Mouse (Mus musculus) MN1 (cell line): ENCODE data around the gene Mmd.
"Not testable (repeated sequence)": the region's sequence is repeated elsewhere in the genome, so short reads cannot be mapped to it uniquely, and the experiment has no call there.

Experiments
- DNase-seq: peaks from one replicate; pipeline ENCODE4 v3.0.0-alpha.2; 2016; ENCODE audit warnings: low spot score

Gene Mmd

GRCm38 (mm10) chr11:90250189-90250588 lies 933 bp downstream of the Mmd start:
- DNase-seq, result no peak

GRCm38 (mm10) chr11:90250730-90251129 lies 1.5 kb downstream of the Mmd start:
- DNase-seq, result no peak

- DNase-seq, result no peak
These were observed 2.7 kb downstream of the Mmd start for GRCm38 (mm10) chr11:90251923-90252322.

GRCm38 (mm10) chr11:90252366-90252765 lies 3.1 kb downstream of the Mmd start:
- no peak for DNase-seq

- DNase-seq, result no peak
These were observed 5.3 kb downstream of the Mmd start for GRCm38 (mm10) chr11:90254536-90254935.

- no peak for DNase-seq
These were observed 6.4 kb downstream of the Mmd start for GRCm38 (mm10) chr11:90255687-90256086.

- DNase-seq, result no peak
These were observed 7.7 kb downstream of the Mmd start for GRCm38 (mm10) chr11:90256833-90257525.

- DNase-seq, result no peak
These were observed 9.2 kb downstream of the Mmd start for GRCm38 (mm10) chr11:90258321-90258927.

- no peak for DNase-seq
These were observed 9.8 kb downstream of the Mmd start for GRCm38 (mm10) chr11:90259071-90259470.

GRCm38 (mm10) chr11:90259826-90260225 lies 10.6 kb downstream of the Mmd start:
- DNase-seq, result no peak

- DNase-seq, result no peak
These were observed 14.9 kb downstream of the Mmd start for GRCm38 (mm10) chr11:90264180-90264579.

- no peak for DNase-seq
These were observed 16.3 kb downstream of the Mmd start for GRCm38 (mm10) chr11:90265581-90265980.

- no peak for DNase-seq
These were observed 19.7 kb downstream of the Mmd start for GRCm38 (mm10) chr11:90268934-90269333.

GRCm38 (mm10) chr11:90269398-90270123 lies 20.3 kb downstream of the Mmd start:
- DNase-seq, result no peak

- DNase-seq, result no peak
These were observed 21.0 kb downstream of the Mmd start for GRCm38 (mm10) chr11:90270132-90270877.

- no peak for DNase-seq
These were observed 24.9 kb downstream of the Mmd start for GRCm38 (mm10) chr11:90274187-90274586.

- peak; percentile 44 for DNase-seq
These were observed 26.4 kb downstream of the Mmd start for GRCm38 (mm10) chr11:90275663-90276062.

- DNase-seq, result peak; percentile 44
These were observed 26.9 kb downstream of the Mmd start for GRCm38 (mm10) chr11:90276150-90276549.

GRCm38 (mm10) chr11:90276561-90276960 lies 27.3 kb downstream of the Mmd start:
- peak; percentile 47 for DNase-seq

GRCm38 (mm10) chr11:90280069-90280468 lies 30.8 kb downstream of the Mmd start:
- no peak for DNase-seq

- DNase-seq, result not testable (repeated sequence)
These were observed 32.7 kb downstream of the Mmd start for GRCm38 (mm10) chr11:90281943-90282342.

- DNase-seq, result no peak
These were observed 33.9 kb downstream of the Mmd start for GRCm38 (mm10) chr11:90283159-90283558.
